Mouse (Mus musculus): ENCODE measurements at regions not wholly inside any gene's neighbourhood (a gene's known extent, or its start where the extent isn't known, plus 50 kb on each side); places are given as distances from the start of the nearest gene placed in this dataset.
A peak's percentile ranks its signal among the peaks of the same experiment; 100 is the strongest.

DNA sequence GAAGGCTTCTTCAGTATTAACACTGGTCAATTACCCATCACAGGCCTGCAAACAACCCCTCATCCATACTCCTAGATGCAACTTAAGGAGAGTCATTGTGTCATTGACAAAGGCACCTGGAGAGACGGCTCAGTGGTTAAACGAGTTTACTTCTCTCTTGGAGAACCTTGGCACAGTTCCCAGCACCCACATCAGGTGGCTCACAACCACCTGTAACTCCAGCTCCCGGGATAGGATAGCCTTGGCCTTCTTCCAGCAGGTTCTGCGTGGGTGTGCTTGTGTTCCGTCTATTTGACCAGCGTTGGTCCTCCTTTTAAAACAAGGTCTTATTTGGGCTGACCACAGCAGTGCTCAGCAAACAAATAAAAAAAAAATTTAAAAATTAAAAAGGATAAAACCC, 63.9 kb upstream of the Foxk1 start:
- WGBS, result 62% methylated on average over 6 of the region's 6 CpGs
- ATAC-seq (ENCODE audit: insufficient read depth), result no peak
- no peak for TF ChIP-seq CTCF (IDR thresholded peaks at IDR 0.05; ENCODE audit: low read depth)

DNA sequence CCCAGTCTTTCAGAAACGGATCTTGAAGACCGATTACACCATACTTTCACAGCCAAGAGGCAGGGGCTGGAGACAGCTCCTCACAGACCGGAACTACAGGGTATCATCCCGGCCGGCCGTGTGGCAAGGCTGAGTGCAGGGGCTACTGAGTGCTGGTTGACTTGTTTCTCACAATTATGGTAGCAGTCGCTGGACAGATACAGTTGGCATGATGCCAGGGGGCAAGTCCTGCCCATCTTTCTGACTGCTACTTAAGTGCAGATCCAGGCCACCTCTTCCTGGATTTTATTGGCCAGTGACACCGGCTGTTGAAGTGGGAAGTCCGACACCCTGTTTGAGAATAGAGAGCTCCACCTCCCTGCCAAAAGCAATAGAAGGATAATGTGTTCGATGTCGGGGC, 63.2 kb upstream of the Foxk1 start:
- DNase-seq, result peak; percentile 54
- H3K4me1 ChIP-seq (ENCODE audit: insufficient read depth), result no peaks in the 10 kb centered on the region
- no peaks in the 10 kb centered on the region for H3K9me3 ChIP-seq (ENCODE audit: low read depth, low read length)
- peak; percentile 22; the same call in 1 of the 2 replicates for ATAC-seq (ENCODE audit: insufficient read depth)
- H3K9ac ChIP-seq, result no peak overlapping the region
- H3K4me2 ChIP-seq, result no peak overlapping the region
- no peak for TF ChIP-seq CTCF (IDR thresholded peaks at IDR 0.05; ENCODE audit: low read depth)
- WGBS, result 35% methylated on average over 11 of the region's 11 CpGs
- no peaks in the 10 kb centered on the region for H3K27me3 ChIP-seq (ENCODE audit: insufficient read depth, low read length)
- H3K4me3 ChIP-seq (ENCODE audit: low read depth, low read length), result no peak overlapping the region
- H3K27ac ChIP-seq (ENCODE audit: low read depth), result no peak overlapping the region
- no peaks in the 10 kb centered on the region for H3K36me3 ChIP-seq (ENCODE audit: insufficient read depth)

More for the DNA sequence above, 63.9 kb upstream of the Foxk1 start:
- H3K9me3 ChIP-seq (ENCODE audit: low read depth, low read length), result no peaks in the 10 kb centered on the region
- no peaks in the 10 kb centered on the region for H3K27me3 ChIP-seq (ENCODE audit: insufficient read depth, low read length)
- H3K27ac ChIP-seq (ENCODE audit: low read depth), result no peak overlapping the region
- H3K4me3 ChIP-seq (ENCODE audit: low read depth, low read length), result no peak overlapping the region
- H3K36me3 ChIP-seq (ENCODE audit: insufficient read depth), result no peaks in the 10 kb centered on the region
- H3K4me1 ChIP-seq (ENCODE audit: insufficient read depth), result no peaks in the 10 kb centered on the region
- no peak overlapping the region for H3K9ac ChIP-seq
- no peak for DNase-seq
- no peak overlapping the region for H3K4me2 ChIP-seq

DNA sequence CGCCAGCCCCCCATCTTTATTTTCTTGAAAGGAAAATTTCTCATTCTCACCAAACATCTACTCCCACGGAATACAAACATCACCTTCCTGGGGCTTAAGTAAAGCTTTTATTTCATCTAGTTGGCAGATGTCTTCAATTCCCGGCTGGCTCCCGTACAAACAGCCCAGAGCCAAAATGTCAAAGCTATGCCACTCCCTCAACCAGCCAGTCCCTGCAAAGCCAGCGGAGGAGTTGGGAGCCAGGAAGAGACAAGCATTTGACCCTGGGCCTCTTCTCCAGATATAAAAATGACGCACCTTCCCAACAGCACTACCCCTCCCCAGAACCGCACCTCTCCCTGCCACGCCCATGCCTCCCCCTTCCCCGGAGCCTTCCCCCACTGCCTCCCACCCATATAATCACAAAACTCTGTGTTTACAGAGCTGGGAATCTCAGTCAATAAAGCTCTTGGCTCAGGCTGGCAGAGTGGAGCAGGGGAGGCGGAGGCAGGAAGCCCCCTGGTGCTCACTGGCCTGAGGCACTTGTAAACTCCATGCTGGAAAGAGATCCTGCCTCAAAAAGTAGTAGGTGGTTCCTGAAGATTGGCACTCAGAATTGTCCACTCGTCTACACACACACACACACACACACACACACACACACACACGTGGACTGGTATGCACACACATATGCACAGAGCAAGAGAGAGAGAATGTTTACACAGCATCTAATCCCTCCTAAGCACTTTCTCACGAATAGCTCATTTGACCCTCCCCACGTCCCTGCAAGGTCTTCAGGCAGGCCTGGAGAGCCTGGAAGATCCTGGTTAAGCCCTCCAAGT, 60.9 kb upstream of the Foxk1 start:
- WGBS, result 33% methylated on average over 14 of the region's 14 CpGs
- Histone ChIP-seq H3K27ac (ENCODE audit: low read depth) (no peak overlapping the region), H3K4me3 (ENCODE audit: low read depth, low read length) (no peak overlapping the region), H3K27me3 (ENCODE audit: insufficient read depth, low read length) (no peaks in the 10 kb centered on the region), H3K9me3 (ENCODE audit: low read depth, low read length) (no peaks in the 10 kb centered on the region), H3K4me2 (no peak overlapping the region), H3K36me3 (ENCODE audit: insufficient read depth) (no peaks in the 10 kb centered on the region), H3K9ac (no peak overlapping the region), H3K4me1 (ENCODE audit: insufficient read depth) (no peaks in the 10 kb centered on the region)
- TF ChIP-seq CTCF (IDR thresholded peaks at IDR 0.05; ENCODE audit: low read depth), result no peak
- ATAC-seq (ENCODE audit: insufficient read depth), result no peak; the same call in 1 of the 2 replicates
- peak; percentile 18 for DNase-seq

DNA sequence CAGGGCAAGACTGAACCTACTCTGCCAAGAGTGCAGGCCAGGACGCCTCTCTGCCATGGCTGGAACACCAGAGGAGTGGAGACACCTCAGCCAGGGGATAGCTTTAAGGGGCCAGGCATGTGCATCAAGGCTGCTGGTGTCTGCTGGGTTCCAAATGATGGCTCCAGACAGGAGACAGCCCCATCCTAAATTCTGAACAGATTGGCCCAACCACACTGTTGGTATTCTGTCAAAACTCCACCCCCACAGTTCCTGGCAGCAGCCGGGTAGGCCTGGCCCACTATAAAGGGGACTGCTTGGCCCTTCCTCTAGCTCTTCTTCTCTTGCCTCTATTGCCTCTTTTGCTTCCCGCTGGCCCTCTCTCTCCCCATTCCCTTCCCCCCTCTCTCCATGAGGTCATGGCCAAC, 60.3 kb upstream of the Foxk1 start:
- Histone ChIP-seq H3K27ac (ENCODE audit: low read depth) (no peak overlapping the region), H3K4me3 (ENCODE audit: low read depth, low read length) (no peak overlapping the region), H3K9ac (no peak overlapping the region), H3K4me2 (no peak overlapping the region), H3K9me3 (ENCODE audit: low read depth, low read length) (no peaks in the 10 kb centered on the region), H3K27me3 (ENCODE audit: insufficient read depth, low read length) (no peaks in the 10 kb centered on the region), H3K36me3 (ENCODE audit: insufficient read depth) (no peaks in the 10 kb centered on the region), H3K4me1 (ENCODE audit: insufficient read depth) (no peaks in the 10 kb centered on the region)
- ATAC-seq (ENCODE audit: insufficient read depth), result no peak
- no peak for TF ChIP-seq CTCF (IDR thresholded peaks at IDR 0.05; ENCODE audit: low read depth)
- no peak for DNase-seq
- 52% methylated on average over 3 of the region's 3 CpGs for WGBS

DNA sequence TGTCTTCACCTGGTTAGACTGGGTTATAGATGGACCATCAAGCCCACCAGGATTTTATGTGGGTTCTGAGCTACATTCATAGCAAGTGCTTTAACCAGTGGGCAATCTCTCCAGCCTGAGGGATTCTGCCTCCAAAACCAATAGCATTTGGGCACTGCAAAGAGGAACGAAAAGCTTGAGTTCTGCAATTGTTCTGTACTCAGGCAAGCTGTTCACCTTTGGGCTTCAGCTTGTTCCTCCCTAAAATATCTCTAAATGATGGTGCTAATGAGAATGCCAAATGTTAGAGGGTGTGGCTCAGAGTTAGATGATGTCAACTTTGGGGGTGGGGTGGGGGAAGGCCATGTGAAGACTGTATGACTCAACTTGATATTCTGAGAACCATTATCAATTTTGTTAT, 54.8 kb upstream of the Foxk1 start:
- Histone ChIP-seq H3K4me3 (ENCODE audit: low read depth, low read length) (no peak overlapping the region), H3K4me2 (no peak overlapping the region), H3K36me3 (ENCODE audit: insufficient read depth) (no peaks in the 10 kb centered on the region), H3K27me3 (ENCODE audit: insufficient read depth, low read length) (no peaks in the 10 kb centered on the region), H3K9ac (no peak overlapping the region), H3K27ac (ENCODE audit: low read depth) (no peak overlapping the region), H3K4me1 (ENCODE audit: insufficient read depth) (no peaks in the 10 kb centered on the region), H3K9me3 (ENCODE audit: low read depth, low read length) (no peaks in the 10 kb centered on the region)
- 83% methylated on average over 1 of the region's 1 CpGs for WGBS
- no peak for DNase-seq
- no peak for TF ChIP-seq CTCF (IDR thresholded peaks at IDR 0.05; ENCODE audit: low read depth)
- no peak for ATAC-seq (ENCODE audit: insufficient read depth)

DNA sequence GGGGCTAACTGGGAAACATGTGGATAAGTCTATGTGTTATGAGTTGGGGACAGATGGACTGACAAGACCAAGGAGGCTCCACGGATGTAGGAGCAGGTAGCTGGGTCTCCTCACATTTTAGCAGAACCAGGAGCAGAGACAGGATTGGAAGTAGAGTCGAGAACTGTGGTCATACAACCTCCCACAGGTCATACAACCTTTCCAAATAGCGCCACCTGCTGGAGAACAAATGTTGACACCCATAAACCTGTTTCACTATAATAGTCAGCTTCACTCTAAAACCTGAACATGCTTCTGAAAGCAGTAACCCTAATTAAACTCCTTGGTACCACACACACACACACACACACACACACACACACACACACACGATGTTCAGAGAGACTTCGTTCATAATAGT, 50.7 kb upstream of the Foxk1 start:
- ATAC-seq (ENCODE audit: insufficient read depth), result no peak
- H3K27ac ChIP-seq (ENCODE audit: low read depth), result no peak overlapping the region
- DNase-seq, result no peak
- H3K36me3 ChIP-seq (ENCODE audit: insufficient read depth), result no peaks in the 10 kb centered on the region
- no peaks in the 10 kb centered on the region for H3K4me1 ChIP-seq (ENCODE audit: insufficient read depth)
- no peak overlapping the region for H3K4me2 ChIP-seq
- H3K9me3 ChIP-seq (ENCODE audit: low read depth, low read length), result no peaks in the 10 kb centered on the region
- H3K9ac ChIP-seq, result no peak overlapping the region
- TF ChIP-seq CTCF (IDR thresholded peaks at IDR 0.05; ENCODE audit: low read depth), result peak; percentile 35; the same call in 1 of the 2 replicates
- no peak overlapping the region for H3K4me3 ChIP-seq (ENCODE audit: low read depth, low read length)
- WGBS, result 39% methylated on average over 5 of the region's 5 CpGs
- no peaks in the 10 kb centered on the region for H3K27me3 ChIP-seq (ENCODE audit: insufficient read depth, low read length)

Data from lung, embryonic 14.5 days (tissue).